Mouse (Mus musculus) ES-Bruce4 (cell line): ENCODE results near the gene Fam135a. TPM values are rescaled to one million over a fixed set of nuclear protein-coding genes. Genes with fewer than 3 reads are reported as not detected.
"Not testable (repeated sequence)": the region's sequence is repeated elsewhere in the genome, so short reads cannot be mapped to it uniquely, and the experiment has no call there.

Source experiments
- H3K27ac ChIP-seq: 2 replicates; pipeline ENCODE4 v1.5.1; 2012; ENCODE audit warnings: low read length, inconsistent platforms; ENCODE audit not compliant: insufficient read depth
- H3K27me3 ChIP-seq: 2 replicates; pipeline ENCODE4 v1.6.1; 2012; ENCODE audit warnings: mild to moderate bottlenecking, low read length, inconsistent platforms; ENCODE audit not compliant: control insufficient read depth, poor library complexity, insufficient read depth, severe bottlenecking
- H3K36me3 ChIP-seq: 2 replicates; pipeline ENCODE4 v1.6.1; 2012; ENCODE audit warnings: inconsistent platforms, mild to moderate bottlenecking, low read length, moderate library complexity; ENCODE audit not compliant: control insufficient read depth, poor library complexity, insufficient read depth, severe bottlenecking
- H3K4me1 ChIP-seq: one replicate; pipeline ENCODE4 v1.8.1; 2011; ENCODE audit warnings: low read length; ENCODE audit not compliant: control insufficient read depth, insufficient read depth
- H3K4me3 ChIP-seq: 2 replicates; pipeline ENCODE4 v1.5.1; 2011; ENCODE audit warnings: low read depth, mild to moderate bottlenecking, low read length
- H3K9ac ChIP-seq: 2 replicates; pipeline ENCODE4 v1.6.1; 2012; ENCODE audit warnings: low read depth, mild to moderate bottlenecking, inconsistent platforms; ENCODE audit not compliant: poor library complexity, severe bottlenecking
- H3K9me3 ChIP-seq: replicated peaks from 2 replicates; pipeline ENCODE4 v1.6.1; 2012; ENCODE audit warnings: mild to moderate bottlenecking, low read length, inconsistent platforms; ENCODE audit not compliant: control insufficient read depth, poor library complexity, insufficient read depth, severe bottlenecking
- CTCF ChIP-seq: IDR thresholded peaks from one replicate; pipeline ENCODE4 v1.8.1; 2011; ENCODE audit warnings: low read depth, low read length
- EP300 ChIP-seq: IDR thresholded peaks from 2 replicates; pipeline ENCODE4 v1.6.1; 2011; ENCODE audit warnings: low read depth, low read length; ENCODE audit not compliant: insufficient read depth
- POLR2A ChIP-seq: IDR thresholded peaks from one replicate; pipeline ENCODE4 v1.8.1; 2011; ENCODE audit warnings: low read length; ENCODE audit not compliant: insufficient read depth
- polyA plus RNA-seq: library from polyadenylated mRNA; stranded (reverse); fragments of >200 nt; gene quantifications from 2 replicates; pipeline ENCODE4 v1.2.4, GENCODE M21; 2011; ENCODE audit warnings: low read depth; ENCODE audit not compliant: missing spikeins, insufficient read depth, insufficient read length

The Fam135a gene
- polyA plus RNA-seq, 1 experiment = 42.2 TPM

DNA sequence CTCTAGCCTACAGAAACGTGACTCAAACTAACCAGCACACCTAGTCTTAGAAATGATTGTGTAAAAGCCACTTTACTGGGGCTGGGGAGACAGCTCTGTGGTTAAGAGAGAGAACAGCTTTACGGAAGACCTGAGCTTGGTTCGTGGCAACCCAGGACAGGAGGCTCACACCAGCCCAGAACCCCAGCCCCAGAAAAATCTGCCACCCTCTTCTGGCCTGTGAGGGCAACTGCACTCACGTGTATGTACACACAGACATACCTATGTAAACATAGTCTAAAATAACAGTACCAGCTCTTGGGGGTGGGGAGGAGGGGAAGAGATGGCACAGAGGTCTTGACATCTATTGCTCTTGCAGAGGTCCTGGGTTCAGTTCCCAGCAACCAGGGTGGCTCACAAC lies 104.7 kb downstream of the Fam135a start:
- H3K27me3 ChIP-seq = no peaks in the 10 kb centered on the region
- no peaks in the 10 kb centered on the region for H3K36me3 ChIP-seq
- no peak for TF ChIP-seq EP300
- TF ChIP-seq CTCF = no peak
- TF ChIP-seq POLR2A = no peak
- H3K9me3 ChIP-seq = no peaks in the 10 kb centered on the region
- no peak overlapping the region for H3K27ac ChIP-seq
- no peak overlapping the region for H3K9ac ChIP-seq
- H3K4me1 ChIP-seq = no peaks in the 10 kb centered on the region
- H3K4me3 ChIP-seq = no peak overlapping the region

DNA sequence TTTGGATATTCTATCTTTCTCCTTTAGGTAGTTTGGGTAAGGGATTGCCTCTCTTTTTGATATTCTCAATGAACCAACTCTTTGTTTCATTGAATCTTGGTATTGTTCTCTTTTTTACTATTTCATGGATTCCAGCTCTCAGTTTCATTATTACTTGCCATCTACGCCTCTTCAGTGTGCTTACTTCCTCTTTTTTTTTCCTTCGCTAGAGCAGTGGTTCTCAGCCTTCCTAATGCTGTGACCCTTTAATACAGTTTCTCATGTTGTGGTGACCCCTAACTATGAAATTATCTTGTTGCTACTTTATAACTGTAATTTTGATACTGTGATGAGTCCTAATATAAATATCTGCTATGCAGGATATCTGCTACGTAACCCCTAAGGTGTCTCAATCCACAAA lies 117.0 kb downstream of the Fam135a start:
- no peak overlapping the region for H3K4me3 ChIP-seq

DNA sequence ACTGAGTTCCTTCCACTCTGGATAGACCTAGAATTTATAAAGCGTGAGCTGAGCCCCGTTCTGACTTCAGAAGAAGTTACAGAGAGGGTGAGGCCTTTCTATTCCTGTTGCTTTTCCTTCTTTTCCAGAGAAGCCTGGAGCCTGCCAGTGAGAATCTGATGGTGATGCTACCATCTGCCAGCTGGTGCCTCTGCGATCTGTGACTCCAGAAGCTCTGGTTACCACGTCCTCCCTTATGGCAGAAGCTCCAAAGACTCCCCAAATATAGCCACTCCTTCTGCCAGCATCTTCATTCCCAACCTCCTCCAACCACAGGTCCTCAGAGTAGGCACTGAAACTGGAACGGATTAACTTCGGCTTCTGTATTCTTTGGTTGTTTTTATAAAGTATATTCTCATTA lies 121.9 kb downstream of the Fam135a start:
- Histone ChIP-seq H3K9me3 (no peaks in the 10 kb centered on the region), H3K27ac (no peak overlapping the region), H3K4me3 (no peak overlapping the region), H3K9ac (no peak overlapping the region), H3K36me3 (no peaks in the 10 kb centered on the region), H3K4me1 (no peaks in the 10 kb centered on the region), H3K27me3 (no peaks in the 10 kb centered on the region)
- TF ChIP-seq CTCF = no peak
- no peak for TF ChIP-seq POLR2A
- no peak for TF ChIP-seq EP300

More for the DNA sequence above, 117.0 kb downstream of the Fam135a start:
- no peaks in the 10 kb centered on the region for H3K4me1 ChIP-seq
- TF ChIP-seq CTCF (no peak), POLR2A (no peak), EP300 (no peak)
- no peaks in the 10 kb centered on the region for H3K36me3 ChIP-seq
- H3K27me3 ChIP-seq = no peaks in the 10 kb centered on the region
- no peaks in the 10 kb centered on the region for H3K9me3 ChIP-seq
- no peak overlapping the region for H3K27ac ChIP-seq
- H3K9ac ChIP-seq = no peak overlapping the region

DNA sequence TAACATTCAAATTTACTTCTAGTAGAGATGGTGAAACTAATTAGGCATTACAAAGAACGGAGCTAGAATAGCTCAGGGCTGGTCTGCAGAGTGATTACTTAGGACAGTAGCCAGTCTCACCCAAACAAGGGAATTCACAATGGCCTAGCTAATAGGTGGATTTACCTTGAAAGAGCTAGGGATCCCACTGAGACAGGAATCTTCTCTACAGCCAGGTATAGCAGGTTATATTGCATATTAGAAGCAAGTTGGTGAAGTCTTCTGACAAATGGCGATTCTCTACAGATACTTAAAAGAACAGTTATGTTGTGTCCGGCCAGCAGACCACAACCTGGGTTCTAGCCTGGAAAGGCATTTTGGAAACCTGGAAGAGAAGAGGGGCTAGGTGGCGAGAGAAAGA lies 129.0 kb downstream of the Fam135a start:
- not testable (repeated sequence) for H3K9me3 ChIP-seq, H3K4me3 ChIP-seq, H3K36me3 ChIP-seq, H3K9ac ChIP-seq, H3K27me3 ChIP-seq
- Histone ChIP-seq H3K4me1 (peaks cover 10% of the 10 kb centered on the region), H3K27ac (peak overlapping the region; percentile 42; the same call in 1 of the 2 replicates)

DNA sequence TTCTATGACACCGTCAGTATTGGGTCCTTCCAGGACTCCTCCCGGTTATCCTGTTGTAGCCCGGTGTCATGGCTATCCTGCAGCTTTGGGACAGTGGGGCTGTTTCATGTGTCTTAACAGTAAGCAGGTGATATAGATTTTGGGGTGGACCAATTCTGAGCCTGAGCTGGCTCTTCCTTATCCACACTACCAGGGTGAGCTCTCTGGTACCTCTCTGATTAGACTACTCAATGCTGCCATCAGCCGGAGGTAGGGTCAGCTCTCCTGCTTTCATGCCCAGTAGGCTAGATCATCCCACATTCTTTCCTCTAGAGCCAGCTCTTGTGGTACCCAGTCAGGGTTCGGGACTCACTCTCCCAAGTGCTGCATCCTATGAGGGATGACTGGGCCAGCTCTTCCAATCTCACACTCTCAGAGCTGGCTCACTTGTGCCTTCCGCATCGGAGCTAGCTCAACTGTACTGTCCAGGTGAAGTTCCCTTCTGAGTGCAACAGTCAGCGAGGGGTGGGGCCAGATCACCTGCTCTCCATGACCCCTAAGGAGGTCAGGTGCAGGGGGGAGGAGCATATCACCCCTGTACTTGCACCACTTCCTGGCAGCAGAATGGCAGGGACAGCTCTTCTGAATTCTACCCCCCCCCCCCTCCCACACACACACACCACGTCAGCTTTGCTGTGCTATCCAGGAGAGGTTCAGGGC lies 132.0 kb downstream of the Fam135a start:
- H3K4me1 ChIP-seq = peaks cover 10% of the 10 kb centered on the region
- H3K27ac ChIP-seq = peak overlapping the region; percentile 8; the same call in 1 of the 2 replicates
- peak overlapping the region; percentile 41 for H3K4me3 ChIP-seq
- H3K9me3 ChIP-seq = 0 out of 2 replicates have a peak, but pooled peaks cover 3% of the 10 kb centered on the region
- no peaks in the 10 kb centered on the region for H3K27me3 ChIP-seq
- H3K36me3 ChIP-seq = no peaks in the 10 kb centered on the region
- H3K9ac ChIP-seq = no peak overlapping the region
- TF ChIP-seq POLR2A = peak; percentile 42
- peak; percentile 87 for TF ChIP-seq EP300
- no peak for TF ChIP-seq CTCF

- Histone ChIP-seq H3K4me3 (no peak overlapping the region), H3K4me1 (peaks cover 8% of the 10 kb centered on the region), H3K27ac (no peak overlapping the region), H3K9ac (no peak overlapping the region), H3K27me3 (no peaks in the 10 kb centered on the region), H3K36me3 (no peaks in the 10 kb centered on the region), H3K9me3 (0 out of 2 replicates have a peak, but pooled peaks cover 3% of the 10 kb centered on the region)
- no peak for TF ChIP-seq CTCF
- TF ChIP-seq EP300 = no peak
- no peak for TF ChIP-seq POLR2A
These were observed 133.9 kb downstream of the Fam135a start for GRCm38 (mm10) chr1:23966226-23966625.

Other genes with a start within 250 kb of the Fam135a start
- 75.1 and 81.4 TPM in 2 replicates for gene Smap1, start 178.0 kb downstream of the Fam135a start, polyA plus RNA-seq
- gene Sdhaf4, start 94.7 kb downstream of the Fam135a start, polyA plus RNA-seq = 23.1 and 28.2 TPM in 2 replicates
- not detected in 2 replicates for gene Col9a1, start 77.3 kb upstream of the Fam135a start, polyA plus RNA-seq